Mouse (Mus musculus) intestine, postnatal 0 days (tissue): ENCODE results near the gene Pbx4. TPM values are rescaled to one million over a fixed set of nuclear protein-coding genes. Genes with fewer than 3 reads are reported as not detected.

ENCODE experiments used
- ATAC-seq: fragments of 200-750 bp; cut with Nextera tagmentation; 2 replicates; pipeline ENCODE4 v1.8.0; 2017; ENCODE audit warnings: mild to moderate bottlenecking, moderate TSS enrichment, moderate library complexity
- H3K27ac ChIP-seq: fragments of 300-500 bp; sonication (generic); 2 replicates; pipeline ENCODE4 v1.5.1; 2014; ENCODE audit warnings: mild to moderate bottlenecking, low read depth, low read length, moderate library complexity
- H3K27me3 ChIP-seq: fragments of 300-500 bp; sonication (generic); replicated peaks from 2 replicates; pipeline ENCODE4 v1.6.1; 2014; ENCODE audit warnings: low read length, mixed read lengths; ENCODE audit not compliant: control insufficient read depth, insufficient read depth
- H3K36me3 ChIP-seq: fragments of 300-500 bp; sonication (generic); 2 replicates; pipeline ENCODE4 v1.6.1; 2014; ENCODE audit warnings: mild to moderate bottlenecking, moderate library complexity; ENCODE audit not compliant: control insufficient read depth, insufficient read depth
- H3K4me1 ChIP-seq: fragments of 300-500 bp; sonication (generic); replicated peaks from 2 replicates; pipeline ENCODE4 v1.6.1; 2014; ENCODE audit warnings: antibody characterized with exemption, low read length, mixed read lengths; ENCODE audit not compliant: control insufficient read depth, insufficient read depth
- H3K4me2 ChIP-seq: fragments of 300-500 bp; sonication (generic); replicated peaks from 2 replicates; pipeline ENCODE4 v1.6.1; 2014; ENCODE audit warnings: low read depth, mild to moderate bottlenecking, moderate library complexity
- H3K4me3 ChIP-seq: fragments of 300-500 bp; sonication (generic); 2 replicates; pipeline ENCODE4 v1.5.1; 2014; ENCODE audit warnings: low read depth, low read length
- H3K9ac ChIP-seq: fragments of 300-500 bp; sonication (generic); 2 replicates; pipeline ENCODE4 v1.6.1; 2014; ENCODE audit warnings: mild to moderate bottlenecking, low read depth, low read length
- H3K9me3 ChIP-seq: fragments of 300-500 bp; sonication (generic); 2 replicates; pipeline ENCODE4 v1.6.1; 2016; ENCODE audit warnings: mixed run types; ENCODE audit not compliant: control insufficient read depth
- CTCF ChIP-seq: sonication (generic); IDR thresholded peaks from 2 replicates; pipeline ENCODE4 v1.5.1; 2016; ENCODE audit warnings: low read depth, mild to moderate bottlenecking, control low read depth, antibody characterized with exemption, moderate library complexity
- WGBS: fragments of 180-500 bp; shearing (Covaris S2); extraction: QIAGEN DNeasy Blood & Tissue Kit; methylation state at CpG from one replicate; pipeline ENCODE4 v1.1.7; 2014; 5-methylcytosine and 5-hydroxymethylcytosine counted together
- polyA plus RNA-seq: library from polyadenylated mRNA; unstranded; fragments of >200 nt; fragmentation: Nextera tagmentation; extraction: Ambion mirVana; gene quantifications from 2 replicates; pipeline ENCODE4 v1.2.1, GENCODE M21; 2015

Gene Pbx4
- polyA plus RNA-seq, 1 experiment from 2014 or later = 2.7 TPM

DNA sequence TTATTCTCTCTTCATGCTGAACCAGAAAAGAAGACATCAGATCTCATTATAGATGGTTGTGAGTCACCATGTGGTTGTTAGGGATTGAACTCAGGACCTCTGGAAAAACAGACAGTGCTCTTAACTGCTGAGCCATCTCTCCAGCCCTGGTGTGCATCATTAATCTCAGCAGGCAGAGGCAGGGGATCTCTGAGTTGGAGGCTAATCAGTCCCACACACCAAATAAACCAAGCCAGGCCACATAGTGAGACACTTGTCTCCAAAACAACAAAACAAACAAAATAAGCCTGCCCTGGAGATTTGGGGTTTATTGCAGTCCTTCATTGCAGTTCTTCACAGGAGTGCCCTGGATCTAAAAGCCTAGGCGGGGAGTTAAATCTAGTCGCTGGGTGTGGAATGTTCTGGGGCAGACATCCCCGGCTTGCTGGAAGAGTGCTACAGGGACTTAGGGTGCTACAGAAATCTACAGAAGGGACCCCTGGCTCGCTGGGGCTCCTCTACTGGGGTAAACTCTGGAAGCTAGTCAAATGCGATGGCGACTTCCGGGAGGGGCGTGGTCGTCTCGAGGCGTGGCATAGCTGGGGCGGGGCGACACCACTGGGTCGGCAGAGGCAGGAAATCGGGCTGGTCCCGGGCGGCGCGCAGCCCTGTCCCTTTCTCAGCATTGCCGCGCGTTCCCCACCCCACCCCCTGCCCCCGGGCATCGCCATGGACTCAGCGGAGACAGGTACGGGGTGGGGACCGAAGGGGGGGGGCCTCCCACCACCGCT is 24.0 kb upstream of the Pbx4 start, which contains the start of gene Gmip:
TSS of gene Gmip (plus strand) at position 586 of the 770 bp plus-strand sequence.
- no peak within 1 kb of the TSS for H3K27ac ChIP-seq
- TF ChIP-seq CTCF = no peak
- peak within 1 kb of the TSS; percentile 70 for H3K4me3 ChIP-seq
- H3K9me3 ChIP-seq = no peaks in the 10 kb centered on the region
- no peaks in the 10 kb centered on the region for H3K4me1 ChIP-seq
- ATAC-seq = peak; percentile 75
- no peaks in the 10 kb centered on the region for H3K27me3 ChIP-seq
- 4% methylated on average over 27 of the region's 28 CpGs for WGBS
- peaks cover 56% of the 10 kb centered on the region for H3K36me3 ChIP-seq
- peak within 1 kb of the TSS; percentile 78 for H3K9ac ChIP-seq
- H3K4me2 ChIP-seq = peak within 1 kb of the TSS; percentile 93

DNA sequence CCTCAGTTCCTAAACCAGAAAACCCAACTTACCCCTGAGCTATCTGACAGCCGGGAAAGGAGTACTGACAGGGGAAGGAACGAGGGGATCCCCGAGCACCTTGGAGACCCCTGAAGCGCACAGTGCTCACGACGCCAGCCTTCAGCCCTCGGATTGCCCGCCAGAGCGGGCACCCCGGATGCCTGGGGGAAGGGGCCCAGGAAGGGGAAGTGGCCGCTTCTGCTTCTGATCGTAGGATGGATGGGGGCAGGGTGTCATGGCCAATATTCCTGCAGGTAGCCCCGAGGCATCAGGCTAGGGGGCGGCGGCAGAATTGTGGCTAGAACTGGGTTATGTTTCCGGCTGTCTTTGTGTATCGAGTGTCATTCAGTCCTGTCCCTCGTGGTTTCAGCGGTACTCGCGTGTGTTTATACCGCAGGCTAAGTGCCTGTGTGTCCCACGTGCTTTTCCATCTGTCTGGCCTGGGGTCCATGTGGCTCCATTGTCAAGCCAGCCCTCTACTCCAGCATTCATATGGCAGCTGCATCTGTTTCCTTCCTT is 23.4 kb upstream of the Pbx4 start:
- Histone ChIP-seq H3K4me3 (peak overlapping the region; percentile 70), H3K9me3 (no peaks in the 10 kb centered on the region), H3K9ac (peak overlapping the region; percentile 78), H3K36me3 (peaks cover 56% of the 10 kb centered on the region), H3K27me3 (no peaks in the 10 kb centered on the region), H3K27ac (no peak overlapping the region), H3K4me2 (peak overlapping the region; percentile 93), H3K4me1 (no peaks in the 10 kb centered on the region)
- peak; percentile 42 for ATAC-seq
- TF ChIP-seq CTCF = no peak
- WGBS = under 1% methylated on average over 23 of the region's 23 CpGs

DNA sequence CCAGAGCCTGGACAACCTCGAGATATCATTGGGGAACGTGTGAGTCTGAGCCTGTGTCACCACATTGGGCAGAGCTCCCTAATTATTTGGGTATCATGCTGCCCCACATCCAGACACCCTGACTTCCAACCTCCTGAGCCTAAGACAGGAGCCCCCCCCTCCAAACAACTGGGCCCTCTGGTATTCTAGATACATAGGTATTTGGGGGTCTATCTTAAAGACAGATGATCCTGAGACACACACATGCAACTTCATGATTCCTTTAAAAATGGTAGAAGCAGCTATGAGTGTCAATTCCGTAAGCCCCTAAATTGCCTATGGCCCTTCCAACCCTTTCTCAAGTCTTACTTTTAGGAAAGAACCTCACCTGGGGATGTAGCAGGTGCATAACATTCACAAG is 22.5 kb upstream of the Pbx4 start:
- no peak overlapping the region for H3K4me2 ChIP-seq
- ATAC-seq = no peak

DNA sequence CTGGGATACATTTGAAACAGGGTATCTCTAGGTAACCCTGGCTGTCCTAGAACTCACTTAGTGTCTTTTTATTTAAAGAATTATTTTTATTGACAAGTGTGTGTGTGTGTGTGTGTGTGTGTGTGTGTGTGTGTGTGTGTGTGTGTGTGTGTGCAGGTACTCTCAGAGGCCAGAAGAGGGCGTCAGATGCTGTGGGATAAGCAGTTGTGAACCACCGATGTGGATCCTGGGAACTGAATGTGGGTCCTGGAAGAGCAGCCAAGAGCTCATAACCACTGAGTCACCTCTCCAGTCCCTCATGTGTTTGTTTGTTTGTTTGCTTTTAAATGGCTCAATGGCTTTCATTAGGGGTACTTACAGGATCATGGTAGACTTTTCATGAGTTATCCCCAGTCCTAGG is 17.4 kb upstream of the Pbx4 start:
- H3K27me3 ChIP-seq = no peaks in the 10 kb centered on the region
- TF ChIP-seq CTCF = 0 out of 2 replicates have a peak, but pooled peaks have one; percentile 4
- 94% methylated on average over 2 of the region's 2 CpGs for WGBS
- H3K27ac ChIP-seq = no peak overlapping the region
- no peaks in the 10 kb centered on the region for H3K4me1 ChIP-seq
- H3K9me3 ChIP-seq = no peaks in the 10 kb centered on the region
- H3K36me3 ChIP-seq = peaks cover 48% of the 10 kb centered on the region; the same call in 1 of the 2 replicates
- no peak overlapping the region for H3K9ac ChIP-seq
- no peak for ATAC-seq
- no peak overlapping the region for H3K4me2 ChIP-seq
- no peak overlapping the region for H3K4me3 ChIP-seq

More for the DNA sequence above, 22.5 kb upstream of the Pbx4 start:
- no peak overlapping the region for H3K27ac ChIP-seq
- no peak for TF ChIP-seq CTCF
- H3K27me3 ChIP-seq = no peaks in the 10 kb centered on the region
- H3K9ac ChIP-seq = no peak overlapping the region
- H3K4me1 ChIP-seq = no peaks in the 10 kb centered on the region
- WGBS = 73% methylated on average over 3 of the region's 3 CpGs
- no peaks in the 10 kb centered on the region for H3K9me3 ChIP-seq
- H3K4me3 ChIP-seq = no peak overlapping the region
- H3K36me3 ChIP-seq = peaks cover 52% of the 10 kb centered on the region

DNA sequence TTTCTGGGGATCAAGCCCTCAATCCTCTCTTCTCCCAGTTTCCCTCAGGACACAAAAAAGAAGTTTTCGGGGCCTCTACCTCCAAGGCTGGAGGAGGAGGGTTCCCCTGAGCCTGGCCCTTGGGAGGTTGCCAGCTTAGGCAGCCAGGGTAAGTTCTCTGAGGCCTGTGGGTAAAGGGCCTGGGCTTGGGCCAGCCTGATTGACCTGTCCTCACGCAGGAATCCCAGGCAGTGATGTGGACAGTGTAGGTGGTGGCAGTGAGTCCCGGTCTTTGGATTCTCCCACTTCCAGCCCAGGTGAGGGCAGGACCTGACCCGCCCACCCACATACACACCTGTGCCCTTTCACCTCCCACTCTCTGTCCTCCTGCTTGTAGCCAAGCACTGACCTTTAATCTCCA is 16.9 kb upstream of the Pbx4 start:
- 80% methylated on average over 4 of the region's 4 CpGs for WGBS
- H3K4me1 ChIP-seq = no peaks in the 10 kb centered on the region
- no peak for TF ChIP-seq CTCF
- H3K9me3 ChIP-seq = no peaks in the 10 kb centered on the region
- no peak overlapping the region for H3K4me3 ChIP-seq
- peak; percentile 26; the same call in 1 of the 2 replicates for ATAC-seq
- peaks cover 46% of the 10 kb centered on the region; the same call in 1 of the 2 replicates for H3K36me3 ChIP-seq
- H3K27me3 ChIP-seq = no peaks in the 10 kb centered on the region
- no peak overlapping the region for H3K9ac ChIP-seq
- no peak overlapping the region for H3K27ac ChIP-seq
- no peak overlapping the region for H3K4me2 ChIP-seq

DNA sequence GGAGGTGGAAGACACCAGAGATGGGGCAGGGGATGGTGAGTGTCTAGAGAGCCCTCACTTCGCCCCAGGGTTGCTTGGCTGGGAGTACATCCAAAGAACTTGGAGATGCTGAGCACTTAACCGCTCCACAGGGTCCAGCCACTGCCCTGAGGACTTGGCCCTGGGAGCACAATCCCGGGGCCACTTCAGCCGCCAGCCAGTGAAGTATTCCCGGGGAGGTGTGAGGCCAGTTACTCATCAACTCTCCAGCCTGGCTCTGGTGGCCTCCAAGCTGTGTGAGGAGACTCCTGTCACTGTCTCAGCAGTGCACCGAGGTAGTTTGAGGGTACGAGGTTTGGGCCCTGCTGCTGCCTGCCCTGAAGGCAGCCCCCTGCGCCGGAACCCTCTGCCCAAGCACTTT is 11.8 kb upstream of the Pbx4 start:
- Histone ChIP-seq H3K27ac (no peak overlapping the region), H3K36me3 (peaks cover 23% of the 10 kb centered on the region; the same call in 1 of the 2 replicates), H3K4me1 (no peaks in the 10 kb centered on the region), H3K9me3 (no peaks in the 10 kb centered on the region), H3K4me3 (no peak overlapping the region), H3K27me3 (no peaks in the 10 kb centered on the region), H3K4me2 (no peak overlapping the region), H3K9ac (no peak overlapping the region)
- WGBS = 66% methylated on average over 9 of the region's 9 CpGs
- no peak for TF ChIP-seq CTCF
- ATAC-seq = no peak
